Mouse (Mus musculus): ENCODE measurements at regions not wholly inside any gene's neighbourhood (a gene's known extent, or its start where the extent isn't known, plus 50 kb on each side); places are given as distances from the start of the nearest gene placed in this dataset.

DNA sequence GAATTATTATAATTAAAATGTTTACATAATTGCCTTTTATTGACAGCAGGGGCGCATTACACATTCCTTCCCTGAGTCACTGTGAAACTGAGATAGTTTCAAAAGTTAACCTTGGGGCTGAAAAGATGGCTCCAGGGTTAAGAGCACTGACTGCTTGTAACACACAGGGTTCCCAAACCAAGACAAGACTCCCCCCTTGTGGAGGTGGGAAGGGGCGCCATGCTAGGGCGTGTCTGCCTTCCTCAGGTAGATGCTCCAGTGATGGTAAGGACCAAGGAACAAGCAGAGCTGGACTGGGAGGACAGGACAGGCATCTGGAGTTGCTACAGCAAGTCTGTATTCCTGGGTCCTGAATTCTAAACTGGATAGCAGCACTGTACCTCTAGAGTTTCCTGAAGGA lies 351.9 kb downstream of the Tbc1d22a start:
- no peak overlapping the region for H3K4me3 ChIP-seq (ENCODE audit: insufficient read depth, low read depth, low read length)
- H3K4me1 ChIP-seq (ENCODE audit: control insufficient read depth, insufficient read depth, insufficient read length, low read length) = no peaks in the 10 kb centered on the region
- H3K27ac ChIP-seq (replicated peaks; ENCODE audit: low read depth, low read length) = no peak overlapping the region

GRCm38 (mm10) chr15:86574311-86574710 lies 360.1 kb downstream of the Tbc1d22a start:
- H3K4me1 ChIP-seq (ENCODE audit: control insufficient read depth, insufficient read depth, insufficient read length, low read length) = no peaks in the 10 kb centered on the region
- H3K27ac ChIP-seq (replicated peaks; ENCODE audit: low read depth, low read length) = no peak overlapping the region
- H3K4me3 ChIP-seq (ENCODE audit: insufficient read depth, low read depth, low read length) = no peak overlapping the region

GRCm38 (mm10) chr15:86576666-86577065 lies 362.4 kb downstream of the Tbc1d22a start:
- Histone ChIP-seq H3K4me3 (ENCODE audit: insufficient read depth, low read depth, low read length) (no peak overlapping the region), H3K4me1 (ENCODE audit: control insufficient read depth, insufficient read depth, insufficient read length, low read length) (no peaks in the 10 kb centered on the region), H3K27ac (replicated peaks; ENCODE audit: low read depth, low read length) (no peak overlapping the region)

- no peak overlapping the region for H3K27ac ChIP-seq (replicated peaks; ENCODE audit: low read depth, low read length)
- H3K4me3 ChIP-seq (ENCODE audit: insufficient read depth, low read depth, low read length) = no peak overlapping the region
- H3K4me1 ChIP-seq (ENCODE audit: control insufficient read depth, insufficient read depth, insufficient read length, low read length) = no peaks in the 10 kb centered on the region
These were observed 364.4 kb downstream of the Tbc1d22a start for GRCm38 (mm10) chr15:86578689-86579088.

DNA sequence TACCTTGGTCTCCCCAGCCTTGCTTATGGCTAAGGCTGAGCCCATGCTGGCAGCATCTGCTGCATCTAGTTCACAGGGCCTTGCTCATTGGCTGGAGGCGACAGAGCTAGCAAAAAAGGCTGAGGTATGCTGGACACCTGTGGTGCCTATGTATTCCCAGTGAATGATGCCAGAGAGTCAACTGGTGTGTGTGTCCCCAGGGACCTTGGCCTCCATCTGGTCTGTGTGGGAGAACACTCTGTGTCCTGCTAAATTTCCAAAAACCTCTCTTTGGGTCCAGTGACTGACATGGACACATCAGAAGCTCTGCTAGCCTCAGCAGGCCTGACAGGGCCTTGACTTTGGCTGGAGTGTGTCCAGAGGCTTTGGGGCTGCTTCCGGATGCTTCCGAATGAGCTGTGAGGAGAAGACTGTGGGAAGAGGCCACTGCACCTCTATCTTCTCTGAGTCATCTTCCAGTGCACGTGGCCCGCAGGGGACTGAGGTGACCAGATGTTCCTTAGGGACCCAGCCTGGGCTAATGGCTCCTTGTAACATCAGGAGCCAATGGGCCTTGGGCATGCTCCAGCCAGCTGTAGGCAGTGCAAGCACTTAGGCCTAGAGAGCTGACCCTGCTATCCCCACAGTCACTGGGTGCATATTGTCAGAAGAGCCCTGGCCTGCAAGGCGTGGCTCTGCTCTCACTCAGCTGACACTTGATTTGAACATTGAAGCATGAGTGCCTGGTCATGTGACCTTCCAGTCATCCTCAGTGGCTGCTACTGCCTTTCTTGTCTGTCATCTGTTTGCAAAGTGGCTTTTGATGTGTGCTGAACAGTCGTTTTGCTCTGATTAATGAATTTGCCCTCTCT lies 368.2 kb downstream of the Tbc1d22a start:
- no peak overlapping the region for H3K27ac ChIP-seq (replicated peaks; ENCODE audit: low read depth, low read length)
- H3K4me3 ChIP-seq (ENCODE audit: insufficient read depth, low read depth, low read length) = no peak overlapping the region
- H3K4me1 ChIP-seq (ENCODE audit: control insufficient read depth, insufficient read depth, insufficient read length, low read length) = no peaks in the 10 kb centered on the region

DNA sequence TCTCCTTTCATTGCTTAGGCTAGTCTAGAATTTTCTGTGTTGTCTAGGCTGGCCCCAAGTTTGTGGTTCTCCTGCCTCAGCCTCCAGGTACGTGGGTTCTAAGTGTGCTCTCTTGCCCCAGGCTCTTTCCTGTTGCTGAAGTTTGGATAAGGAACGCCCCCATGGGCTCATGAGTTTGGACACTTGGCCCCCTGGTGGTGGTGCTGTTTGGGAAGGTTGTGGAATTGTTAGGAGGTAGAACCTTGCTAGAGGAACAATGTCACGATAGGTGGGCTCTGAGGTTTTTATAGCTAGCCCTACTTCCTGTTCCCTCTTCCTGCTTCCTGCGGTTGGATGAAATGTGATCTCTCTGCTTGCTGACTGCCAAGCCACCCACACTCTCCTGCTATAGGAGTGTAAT lies 371.5 kb downstream of the Tbc1d22a start:
- no peak overlapping the region for H3K4me3 ChIP-seq (ENCODE audit: insufficient read depth, low read depth, low read length)
- no peak overlapping the region for H3K27ac ChIP-seq (replicated peaks; ENCODE audit: low read depth, low read length)
- no peaks in the 10 kb centered on the region for H3K4me1 ChIP-seq (ENCODE audit: control insufficient read depth, insufficient read depth, insufficient read length, low read length)

DNA sequence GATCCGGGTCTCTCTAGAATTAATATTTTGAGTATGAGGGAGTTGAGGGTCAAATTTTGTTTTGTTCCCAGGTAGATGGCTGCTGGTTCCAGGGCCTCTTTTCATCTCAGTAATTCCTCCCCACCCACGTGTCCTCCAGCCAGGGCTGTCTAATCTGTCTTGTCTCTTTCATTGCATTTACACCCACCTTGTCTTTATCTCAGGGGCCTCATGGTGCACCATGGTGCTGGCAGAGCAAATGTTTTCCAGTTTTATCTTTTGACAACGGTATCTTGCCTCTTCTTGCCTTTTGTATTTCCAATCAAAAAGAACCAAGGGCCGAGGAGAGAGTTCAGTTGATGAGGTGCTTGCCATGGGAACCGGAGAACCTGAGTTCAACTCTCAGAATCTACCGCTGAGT lies 372.9 kb downstream of the Tbc1d22a start:
- H3K4me1 ChIP-seq (ENCODE audit: control insufficient read depth, insufficient read depth, insufficient read length, low read length) = no peaks in the 10 kb centered on the region
- no peak overlapping the region for H3K27ac ChIP-seq (replicated peaks; ENCODE audit: low read depth, low read length)
- no peak overlapping the region for H3K4me3 ChIP-seq (ENCODE audit: insufficient read depth, low read depth, low read length)

GRCm38 (mm10) chr15:86590033-86590432 lies 375.8 kb downstream of the Tbc1d22a start:
- Histone ChIP-seq H3K4me1 (ENCODE audit: control insufficient read depth, insufficient read depth, insufficient read length, low read length) (no peaks in the 10 kb centered on the region), H3K27ac (replicated peaks; ENCODE audit: low read depth, low read length) (no peak overlapping the region), H3K4me3 (ENCODE audit: insufficient read depth, low read depth, low read length) (no peak overlapping the region)

- Histone ChIP-seq H3K4me1 (ENCODE audit: control insufficient read depth, insufficient read depth, insufficient read length, low read length) (no peaks in the 10 kb centered on the region), H3K4me3 (ENCODE audit: insufficient read depth, low read depth, low read length) (no peak overlapping the region), H3K27ac (replicated peaks; ENCODE audit: low read depth, low read length) (no peak overlapping the region)
These were observed 376.6 kb downstream of the Tbc1d22a start for GRCm38 (mm10) chr15:86590896-86591295.

DNA sequence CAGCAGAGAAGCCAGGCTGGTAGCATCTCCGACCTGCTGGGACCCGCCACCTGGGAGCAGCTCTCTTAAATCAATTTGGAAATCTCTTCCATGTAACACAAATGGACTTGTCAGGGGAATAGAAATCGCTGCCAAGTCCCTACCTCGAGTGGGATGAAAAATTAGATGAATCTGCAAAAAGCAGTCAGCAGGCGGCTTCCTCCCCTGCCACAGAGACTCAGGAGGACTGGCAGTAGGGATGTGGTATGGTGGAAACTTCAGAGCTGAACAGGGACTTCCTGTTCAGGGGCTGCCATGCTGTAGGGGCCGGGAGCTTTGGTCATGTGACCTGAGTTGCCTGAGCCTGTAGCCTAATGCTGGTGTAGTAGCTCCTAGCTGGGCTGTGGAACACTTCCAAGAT lies 379.1 kb downstream of the Tbc1d22a start:
- Histone ChIP-seq H3K4me1 (ENCODE audit: control insufficient read depth, insufficient read depth, insufficient read length, low read length) (no peaks in the 10 kb centered on the region), H3K27ac (replicated peaks; ENCODE audit: low read depth, low read length) (no peak overlapping the region), H3K4me3 (ENCODE audit: insufficient read depth, low read depth, low read length) (no peak overlapping the region)

DNA sequence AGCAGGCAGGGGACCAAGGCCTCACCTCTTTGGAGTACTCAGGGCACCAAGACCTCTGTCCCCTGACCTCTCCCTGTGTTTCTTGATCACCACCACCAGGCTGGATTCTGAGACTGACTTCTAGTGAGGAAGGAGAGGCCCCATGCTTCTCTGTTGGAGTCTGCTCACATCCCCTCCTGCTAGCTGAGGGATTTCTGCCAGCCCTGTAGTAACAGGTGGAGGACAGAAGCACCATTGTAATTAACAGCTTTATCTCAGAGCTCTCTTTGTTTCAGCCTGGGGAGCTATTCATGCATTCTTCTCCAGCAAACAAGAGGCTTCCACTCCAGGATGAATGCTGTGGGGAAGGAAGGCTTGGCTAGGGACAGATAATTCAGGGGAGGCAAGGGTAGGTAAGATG lies 392.2 kb downstream of the Tbc1d22a start:
- no peak overlapping the region for H3K4me3 ChIP-seq (ENCODE audit: insufficient read depth, low read depth, low read length)
- H3K27ac ChIP-seq (replicated peaks; ENCODE audit: low read depth, low read length) = no peak overlapping the region
- no peaks in the 10 kb centered on the region for H3K4me1 ChIP-seq (ENCODE audit: control insufficient read depth, insufficient read depth, insufficient read length, low read length)

DNA sequence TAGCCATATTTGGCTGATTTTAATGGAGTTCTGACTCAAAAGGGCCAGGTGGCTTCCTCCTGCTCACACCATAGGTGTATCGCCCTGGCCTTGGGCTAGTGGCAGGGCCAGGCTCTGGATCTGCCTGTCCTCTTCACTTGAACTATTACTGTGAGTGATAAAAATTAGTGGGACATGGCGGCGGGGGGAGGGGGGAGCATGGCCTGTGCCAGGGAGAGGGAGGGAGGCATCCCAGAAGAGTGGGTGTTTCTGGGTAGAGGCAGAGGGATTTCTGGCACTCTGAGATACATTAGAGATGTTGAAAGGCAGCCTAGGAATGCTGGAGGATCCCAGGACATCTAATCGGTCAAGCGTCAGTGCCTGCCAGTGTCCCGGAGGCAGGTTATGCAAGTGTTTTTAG lies 395.4 kb downstream of the Tbc1d22a start:
- Histone ChIP-seq H3K4me1 (ENCODE audit: control insufficient read depth, insufficient read depth, insufficient read length, low read length) (no peaks in the 10 kb centered on the region), H3K4me3 (ENCODE audit: insufficient read depth, low read depth, low read length) (no peak overlapping the region), H3K27ac (replicated peaks; ENCODE audit: low read depth, low read length) (no peak overlapping the region)

- no peak overlapping the region for H3K4me3 ChIP-seq (ENCODE audit: insufficient read depth, low read depth, low read length)
- H3K4me1 ChIP-seq (ENCODE audit: control insufficient read depth, insufficient read depth, insufficient read length, low read length) = no peaks in the 10 kb centered on the region
- H3K27ac ChIP-seq (replicated peaks; ENCODE audit: low read depth, low read length) = no peak overlapping the region
These were observed 417.1 kb downstream of the Tbc1d22a start for GRCm38 (mm10) chr15:86631376-86631775.

DNA sequence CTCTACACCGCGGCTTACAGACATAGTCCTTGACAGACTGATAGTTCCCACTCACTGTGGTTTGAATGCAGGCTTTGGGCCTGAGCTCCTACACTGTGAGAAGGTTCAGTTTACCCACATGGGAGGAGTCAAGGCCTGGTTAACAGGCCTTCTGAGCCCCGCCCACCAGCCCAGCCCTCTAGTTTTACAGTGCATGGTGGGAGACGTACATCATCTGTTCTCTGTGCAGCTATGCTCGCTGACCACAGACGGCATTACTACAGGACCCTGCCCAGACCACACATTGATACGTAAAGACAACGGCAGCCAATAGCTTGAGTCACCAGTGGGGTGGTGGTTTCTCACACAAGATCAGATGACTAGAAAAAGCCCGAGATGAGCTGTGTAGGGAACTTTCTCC lies 431.0 kb downstream of the Tbc1d22a start:
- Histone ChIP-seq H3K4me1 (ENCODE audit: control insufficient read depth, insufficient read depth, insufficient read length, low read length) (no peaks in the 10 kb centered on the region), H3K4me3 (ENCODE audit: insufficient read depth, low read depth, low read length) (no peak overlapping the region), H3K27ac (replicated peaks; ENCODE audit: low read depth, low read length) (no peak overlapping the region)

DNA sequence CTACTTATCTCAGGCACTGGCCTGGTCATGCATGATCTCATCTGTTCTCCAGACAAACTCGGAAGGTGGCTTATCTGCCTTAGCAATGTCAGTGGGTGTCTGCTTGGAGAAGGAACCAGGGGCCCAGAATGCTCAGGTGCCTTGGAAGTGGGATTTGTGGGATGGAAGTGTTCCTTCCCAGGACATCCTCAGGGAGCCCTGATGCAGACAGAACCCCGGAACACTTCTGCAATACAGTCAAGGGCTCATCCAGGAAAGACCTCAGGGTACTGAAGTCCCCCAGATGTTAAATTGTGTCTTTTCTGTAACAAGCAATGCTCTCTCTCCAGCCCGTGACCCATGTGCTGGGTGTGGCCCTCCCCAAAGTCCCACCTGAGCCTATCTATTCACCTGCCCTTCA lies 433.9 kb downstream of the Tbc1d22a start:
- Histone ChIP-seq H3K4me3 (ENCODE audit: insufficient read depth, low read depth, low read length) (no peak overlapping the region), H3K4me1 (ENCODE audit: control insufficient read depth, insufficient read depth, insufficient read length, low read length) (no peaks in the 10 kb centered on the region), H3K27ac (replicated peaks; ENCODE audit: low read depth, low read length) (no peak overlapping the region)

- H3K27ac ChIP-seq (replicated peaks; ENCODE audit: low read depth, low read length) = no peak overlapping the region
- H3K4me1 ChIP-seq (ENCODE audit: control insufficient read depth, insufficient read depth, insufficient read length, low read length) = no peaks in the 10 kb centered on the region
- no peak overlapping the region for H3K4me3 ChIP-seq (ENCODE audit: insufficient read depth, low read depth, low read length)
These were observed 458.8 kb downstream of the Tbc1d22a start for GRCm38 (mm10) chr15:86673096-86673520.
